In genomic region chr12:76872767-76873316, GRCm38 (mm10) we compare ENCODE assay signal across 24 mouse cellular contexts. TPM values are rescaled to one million over a fixed set of nuclear protein-coding genes. Genes with fewer than 3 reads are reported as not detected.
DNase-seq lines count a peak whose midpoint lies in the region; ATAC-seq lines count a peak whose summit lies in the region.
"Had no signal": no experiment of that assay in that cellular context is flagged by ENCODE, and none has a peak within 500 bp of the region (broad histone marks: within the 10 kb centered on the region; RNA-seq: fewer than 3 reads in every experiment).

No protein-coding gene starts in this region.

- no peaks in the 10 kb centered on the region for H3K27me3 ChIP-seq in heart, embryonic 13.5 days (replicated peaks)
- H3K27me3 ChIP-seq: CH12.LX; forebrain, embryonic 13.5 days; heart, embryonic 15.5 days; hindbrain, embryonic 12.5 days; hindbrain, embryonic 15.5 days; Patski had no signal

- intact Hi-C loops in heart, postnatal 10 days (cut with DNase I), result no loop called here

- H3K9me3 ChIP-seq in heart, embryonic 13.5 days, result no peaks in the 10 kb centered on the region
- H3K9me3 ChIP-seq: forebrain, embryonic 10.5 days; forebrain, embryonic 13.5 days; G1E; heart, embryonic 15.5 days; hindbrain, embryonic 12.5 days; hindbrain, embryonic 15.5 days had no signal

- WGBS in heart, embryonic 13.5 days, result 53% methylated on average over 7 of the region's 7 CpGs

- peaks cover 26% of the 10 kb centered on the region for H3K36me3 ChIP-seq in heart, embryonic 13.5 days
- H3K36me3 ChIP-seq: heart, embryonic 15.5 days had no signal

- no peak overlapping the region for H3K4me3 ChIP-seq in heart, embryonic 13.5 days
- H3K4me3 ChIP-seq: forebrain, embryonic 10.5 days; forebrain, embryonic 13.5 days; heart, embryonic 15.5 days; hindbrain, embryonic 12.5 days; hindbrain, embryonic 15.5 days had no signal

- no peak overlapping the region for H3K9ac ChIP-seq in heart, embryonic 13.5 days
- H3K9ac ChIP-seq: forebrain, embryonic 13.5 days; heart, embryonic 15.5 days; hindbrain, embryonic 12.5 days; hindbrain, embryonic 15.5 days had no signal

- 0 out of 2 replicates have a peak overlapping the region, but pooled peaks have one; percentile 3 for H3K27ac ChIP-seq in heart, embryonic 13.5 days (replicated peaks)
- H3K27ac ChIP-seq: forebrain, embryonic 10.5 days; forebrain, embryonic 13.5 days; heart, embryonic 15.5 days; hindbrain, embryonic 12.5 days; hindbrain, embryonic 15.5 days had no signal

- H3K4me1 ChIP-seq in heart, embryonic 13.5 days, result peaks cover 20% of the 10 kb centered on the region
- H3K4me1 ChIP-seq: forebrain, embryonic 13.5 days; hindbrain, embryonic 12.5 days; hindbrain, embryonic 15.5 days had no signal

- no peak overlapping the region for H3K4me2 ChIP-seq in heart, embryonic 13.5 days
- H3K4me2 ChIP-seq: forebrain, embryonic 13.5 days; heart, embryonic 15.5 days; hindbrain, embryonic 12.5 days; hindbrain, embryonic 15.5 days had no signal

- DNase-seq in cerebellum, postnatal 25 days, result peak; percentile 47 to 51
- no peak for DNase-seq in heart, postnatal 10 days
- peak; percentile 27 for DNase-seq in CD4-positive, CD25-positive, alpha-beta regulatory T cell, adult 2 months (ENCODE audit: low read depth, low spot score)
- DNase-seq: adrenal gland, postnatal 10 days; adrenal gland, postnatal 36 days; cerebellum, adult 11 months; gastrocnemius, postnatal 10 days; gastrocnemius, postnatal 36 days; kidney, adult 2 months had no signal

- ATAC-seq in cerebellum, adult (ENCODE audit: insufficient number of reproducible peaks, low FRiP score, low TSS enrichment), result no peak
- ATAC-seq in heart, embryonic 13.5 days (ENCODE audit: extremely low read depth, insufficient number of reproducible peaks, low FRiP score, low TSS enrichment), result no peak
- peak; percentile 18 for ATAC-seq in CD4-positive, CD25-positive, alpha-beta regulatory T cell, adult 4 months
- ATAC-seq: forebrain, embryonic 13.5 days; forebrain, embryonic 16.5 days; intestine, postnatal 0 days; Patski had no signal

RNA-seq across cellular contexts. Expression of gene Rab15, which starts 50.1 kb away (rescaled TPM):
- polyA plus RNA-seq in heart, embryonic 13.5 days (2015; fragmentation: Nextera tagmentation; extraction: Ambion mirVana), result 3.8 and 4.1 TPM in 2 replicates
- total RNA-seq in heart, postnatal 10 days (2021), result 1 to 10 TPM; 1.2 to 1.3 TPM
- not detected for polyA plus RNA-seq in CD4-positive, CD25-positive, alpha-beta regulatory T cell, adult 4 months (2017; shearing (Covaris generic))
- total RNA-seq: granulocyte monocyte progenitor cell, adult 5-6 weeks; hematopoietic stem cell, adult 5-6 weeks had no signal
- polyA plus RNA-seq: G1E had no signal

Comparison
In these comparisons a context has a peak if more than half of its experiments do, and no peak if none do; other contexts are left out.
1. DNase-seq: peak in cerebellum, postnatal 25 days (2 of 2) and CD4-positive, CD25-positive, alpha-beta regulatory T cell, adult 2 months (single experiment); none in heart, postnatal 10 days (0 of 2).